Mouse (Mus musculus) monocyte, adult 5-6 weeks (primary cell): ENCODE data around the gene Stard3nl. TPM values are rescaled to one million over a fixed set of nuclear protein-coding genes. Genes with fewer than 3 reads are reported as not detected.
"Not testable (repeated sequence)": the region's sequence is repeated elsewhere in the genome, so short reads cannot be mapped to it uniquely, and the experiment has no call there.

Experiments used
- ATAC-seq: fragments of 153-309, 156-312 bp; replicated peaks from 2 replicates; pipeline ENCODE4 v1.8.0; 2017; ENCODE audit warnings: mild to moderate bottlenecking; ENCODE audit not compliant: low TSS enrichment, insufficient number of reproducible peaks, severe bottlenecking, poor library complexity, low FRiP score
- total RNA-seq: library from RNA; stranded (forward); fragments of 200-1000, 200-491, 200-594 nt; gene quantifications from 3 replicates; pipeline ENCODE4 v1.2.3, GENCODE M21; 2017

Stard3nl gene
- total RNA-seq, 1 experiment from 2014 or later: 79.8 TPM

DNA sequence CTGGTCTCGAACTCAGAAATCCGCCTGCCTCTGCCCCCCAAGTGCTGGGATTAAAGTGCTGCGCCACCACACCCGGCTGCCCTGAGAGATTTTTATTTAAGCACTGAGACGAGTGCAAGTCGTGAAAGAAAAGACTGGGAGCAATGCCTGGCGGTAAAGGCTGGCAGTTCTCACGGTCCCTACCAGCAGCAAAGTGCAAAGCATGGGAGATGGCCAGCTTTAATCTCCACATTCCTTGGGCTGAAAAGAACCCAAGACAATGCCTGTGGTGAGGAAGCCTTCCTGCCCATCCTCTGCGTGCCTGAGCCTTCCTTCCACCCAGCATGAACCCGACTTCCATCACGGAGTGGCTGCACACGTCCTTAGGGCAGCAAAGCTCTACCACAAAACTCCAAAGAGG, 5.7 kb downstream of the Stard3nl start:
- ATAC-seq: no peak

DNA sequence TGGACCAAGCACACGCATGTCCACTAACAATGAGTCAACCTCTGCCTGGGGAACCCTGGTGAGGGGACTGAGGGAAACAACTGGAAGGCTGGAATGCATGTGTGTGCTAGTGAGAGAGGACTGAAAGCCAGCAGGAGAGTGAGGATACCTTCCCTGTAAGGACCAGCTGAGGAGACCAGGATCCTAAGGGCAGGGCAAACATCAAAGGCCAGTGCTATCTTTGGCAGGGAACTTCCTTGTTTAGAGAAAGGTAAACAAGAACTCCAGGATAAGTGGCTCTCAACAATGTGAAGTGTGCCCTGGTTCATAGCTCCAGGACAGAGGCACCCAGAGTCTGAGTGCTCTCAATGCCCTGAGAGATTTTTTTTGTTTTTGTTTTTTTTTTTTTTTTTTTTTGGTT, 6.2 kb downstream of the Stard3nl start:
- ATAC-seq: no peak

DNA sequence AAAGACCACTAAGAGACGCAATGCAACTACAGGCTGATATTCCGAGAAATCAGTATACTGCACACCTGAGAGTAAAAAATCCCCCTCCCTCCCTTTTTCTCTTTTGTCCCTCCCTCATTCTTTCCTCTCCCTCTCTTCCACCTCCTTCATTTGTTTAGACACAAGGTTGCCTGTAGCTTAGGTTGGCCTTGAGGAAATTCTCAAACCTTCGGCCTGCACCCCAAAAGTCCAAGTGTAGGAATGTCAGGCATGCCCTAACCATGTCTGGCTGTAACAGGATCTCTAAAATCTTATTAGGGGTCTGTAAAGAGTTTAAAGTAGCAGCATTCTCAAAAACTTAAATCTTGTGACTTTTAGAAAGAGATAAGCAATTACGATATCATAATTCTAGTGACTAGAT, 10.4 kb downstream of the Stard3nl start:
- no peak for ATAC-seq

DNA sequence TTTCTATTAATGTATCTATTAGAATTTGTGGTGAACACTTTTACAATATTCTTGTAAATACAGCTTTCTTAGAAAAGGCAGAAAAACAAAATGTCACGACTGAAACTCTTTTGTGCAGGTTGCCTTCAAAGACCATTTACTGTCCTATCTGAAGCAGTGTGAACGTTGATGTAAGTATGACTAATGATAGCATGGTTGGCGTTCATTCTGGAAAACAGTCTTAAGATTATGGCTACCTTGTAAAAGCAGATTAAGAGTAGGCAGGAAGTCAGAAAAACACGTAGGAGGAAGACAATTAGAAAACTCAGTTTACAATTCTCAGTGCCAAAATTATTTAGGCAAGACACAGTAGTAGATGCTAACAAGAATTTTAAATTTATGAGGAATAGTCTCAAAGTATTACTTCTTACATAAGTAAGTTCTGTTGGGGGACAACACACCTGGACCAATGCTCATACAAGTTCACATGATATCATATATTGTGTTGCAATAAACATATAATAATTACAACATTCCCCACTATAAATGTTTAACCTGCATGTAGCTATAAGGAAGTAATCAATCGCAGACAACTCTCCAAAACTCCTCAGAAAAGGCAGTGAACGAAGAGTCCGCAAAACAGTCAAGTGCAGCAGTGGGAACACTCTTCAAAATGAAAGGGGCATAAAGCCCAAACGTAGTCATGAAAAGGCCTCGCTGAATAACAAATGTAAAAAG, 14.3 kb downstream of the Stard3nl start:
- ATAC-seq: no peak

DNA sequence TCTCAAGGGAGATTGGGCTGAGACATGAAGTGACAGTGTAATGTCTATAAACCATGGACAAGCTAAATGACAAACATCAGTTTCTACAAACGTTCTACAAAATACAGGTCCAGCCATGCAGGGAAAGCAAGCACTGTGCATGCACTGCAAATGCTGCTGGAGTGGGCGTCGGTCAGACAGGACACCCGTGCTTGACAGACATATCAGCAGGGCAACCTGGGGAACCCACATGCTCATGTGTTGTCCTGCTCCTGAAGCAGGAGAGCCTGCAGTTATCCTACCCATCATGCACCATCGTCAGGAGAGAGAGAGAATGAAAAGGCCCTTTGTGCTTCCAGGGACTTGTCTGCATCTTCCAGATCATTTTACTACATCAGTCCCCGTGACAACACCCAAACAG, 16.3 kb downstream of the Stard3nl start:
- no peak for ATAC-seq

DNA sequence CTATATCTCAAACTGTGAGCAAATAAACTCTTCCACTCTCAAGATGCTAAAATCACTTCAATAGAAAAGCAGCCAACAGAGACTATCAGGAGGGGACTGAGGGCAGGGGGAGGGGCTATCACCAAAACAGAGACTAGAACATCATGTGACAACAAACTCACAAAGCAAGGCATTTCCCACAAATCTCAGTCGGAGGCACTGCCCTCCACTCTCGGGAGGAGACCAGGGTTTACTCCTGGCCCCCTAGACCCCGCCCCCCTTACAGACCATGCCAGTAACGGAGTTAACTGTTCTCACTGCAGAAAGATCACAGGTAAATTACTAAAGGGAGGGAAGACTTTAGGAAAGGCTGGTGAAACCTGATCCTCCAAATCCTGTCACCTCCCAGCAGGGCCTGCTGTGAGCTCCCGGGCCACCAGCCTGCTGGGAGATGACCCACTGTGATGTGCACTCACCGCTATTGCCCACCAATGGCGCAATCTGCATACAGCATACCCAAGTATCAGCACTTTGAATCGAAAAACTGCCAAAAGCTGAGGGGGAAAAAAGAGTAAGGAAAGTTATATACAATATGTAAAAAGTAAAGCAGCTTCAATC, 23.4 kb downstream of the Stard3nl start:
- ATAC-seq: no peak

DNA sequence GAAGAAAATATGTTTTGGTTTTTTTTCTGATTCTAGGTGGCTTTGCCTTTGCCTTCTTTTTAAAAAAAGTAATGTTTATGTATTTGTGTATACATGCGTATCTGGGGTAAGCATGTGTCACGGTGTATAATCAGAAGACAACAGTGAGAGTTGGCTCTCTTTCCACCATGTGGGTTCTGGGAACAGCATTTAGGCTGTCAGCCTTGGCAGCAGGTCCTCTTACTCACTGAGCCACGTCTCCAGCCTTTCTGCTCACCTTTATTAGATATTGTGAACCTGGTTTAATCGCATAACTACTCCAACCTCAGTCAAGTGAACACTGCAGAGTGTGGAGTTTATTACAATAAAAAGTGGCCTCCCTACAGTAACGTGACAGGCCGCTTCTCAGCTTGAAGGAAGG, 26.8 kb downstream of the Stard3nl start:
- no peak for ATAC-seq

DNA sequence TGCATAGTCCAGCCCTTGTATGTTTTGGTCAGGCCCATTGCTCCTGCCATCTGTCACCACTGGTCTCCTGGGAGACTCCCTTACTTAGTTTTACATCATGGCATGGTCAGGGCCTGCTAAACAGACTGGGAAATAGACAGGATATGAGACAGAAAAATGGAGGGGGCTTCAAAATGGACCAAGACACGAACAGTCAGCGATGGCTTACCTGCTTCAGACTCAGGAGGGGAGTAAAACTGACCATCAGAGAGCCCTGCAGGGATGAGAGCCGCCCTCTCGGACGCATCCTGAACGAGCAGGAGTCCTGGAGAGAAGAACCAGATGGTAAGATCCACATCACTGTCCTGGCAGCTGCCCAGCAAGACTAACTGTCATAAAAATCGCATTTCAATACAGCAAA, 28.1 kb downstream of the Stard3nl start:
- no peak for ATAC-seq

DNA sequence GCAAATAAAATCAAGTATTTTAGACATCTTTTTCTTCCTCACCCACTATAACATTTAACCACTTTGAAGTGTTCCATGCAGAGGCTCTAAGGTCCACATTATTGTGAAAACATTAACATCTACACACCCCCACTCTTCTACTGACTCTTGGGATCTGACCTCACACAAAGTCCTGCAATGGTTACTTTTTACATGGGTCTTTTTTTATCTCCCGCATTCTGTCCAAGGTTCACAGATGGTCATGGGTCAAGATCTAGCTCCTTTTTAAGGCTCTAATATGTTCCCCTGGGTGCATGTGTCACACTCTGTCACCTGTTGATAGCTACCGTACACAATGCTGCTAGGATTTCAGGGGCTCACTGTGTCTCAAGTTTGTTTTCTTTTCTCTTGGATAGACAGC, 28.7 kb downstream of the Stard3nl start:
- no peak for ATAC-seq

DNA sequence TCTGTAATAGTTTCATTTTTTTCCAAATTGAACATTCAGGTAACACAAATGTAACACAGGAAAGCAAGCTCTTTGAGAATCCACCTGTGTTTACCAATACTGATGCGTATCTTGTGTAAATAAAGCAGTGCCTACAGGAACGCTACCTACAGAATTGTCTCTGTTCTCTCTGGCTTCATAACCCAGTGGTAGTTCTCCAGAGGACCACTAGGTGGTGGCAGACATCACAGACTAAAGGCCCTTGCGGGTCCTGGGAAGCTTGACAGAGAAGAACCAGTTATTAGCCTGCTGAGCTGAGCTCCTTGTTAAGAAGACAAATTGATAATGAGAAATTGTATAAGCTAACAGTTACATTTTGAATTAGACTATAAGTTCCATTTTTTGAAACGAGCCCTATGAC, 30.0 kb downstream of the Stard3nl start:
- peak; percentile 67 for ATAC-seq

DNA sequence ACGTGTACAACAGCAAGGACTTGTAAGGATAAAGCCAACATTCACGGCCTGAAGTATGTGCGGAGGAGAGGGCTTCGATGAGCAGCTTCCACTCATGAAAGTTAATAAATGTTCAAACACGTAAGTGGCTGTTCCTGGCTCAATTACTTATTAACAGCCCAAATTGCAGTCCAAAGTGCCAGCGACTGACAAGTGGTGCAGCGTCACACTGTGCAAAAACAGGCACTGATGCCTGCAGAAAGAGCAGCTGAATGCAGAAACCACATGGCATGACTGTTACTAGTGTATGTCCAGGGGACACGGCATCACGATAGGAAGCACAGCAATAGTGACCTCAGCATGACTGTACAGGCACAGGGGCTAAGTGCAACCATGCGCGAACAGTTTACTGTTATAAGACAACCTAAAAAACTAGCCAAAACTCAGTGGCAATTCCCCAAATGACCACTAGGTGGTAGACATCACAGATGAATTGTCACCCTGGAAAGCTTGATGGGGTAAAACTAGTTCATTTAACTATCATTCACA, 31.3 kb downstream of the Stard3nl start:
- ATAC-seq: no peak

DNA sequence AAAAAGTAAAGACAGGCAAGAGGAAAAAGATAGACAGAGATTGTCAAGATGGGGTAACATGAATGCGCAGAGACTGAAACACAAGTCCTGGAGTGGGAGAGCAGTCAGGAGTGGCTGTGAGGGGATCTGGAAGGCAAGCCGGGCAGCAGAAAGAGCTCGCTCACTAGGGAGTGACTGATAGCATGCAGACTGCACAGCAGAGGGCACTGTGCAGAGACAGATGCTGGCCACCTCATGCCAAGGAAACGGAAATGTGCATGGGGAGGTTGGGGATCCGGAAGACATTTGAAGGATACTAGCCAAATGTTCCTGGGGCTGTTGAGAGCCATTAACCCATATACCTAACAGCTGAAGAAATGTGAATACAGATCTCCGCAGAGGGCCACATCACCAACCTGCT, 33.2 kb downstream of the Stard3nl start:
- no peak for ATAC-seq

DNA sequence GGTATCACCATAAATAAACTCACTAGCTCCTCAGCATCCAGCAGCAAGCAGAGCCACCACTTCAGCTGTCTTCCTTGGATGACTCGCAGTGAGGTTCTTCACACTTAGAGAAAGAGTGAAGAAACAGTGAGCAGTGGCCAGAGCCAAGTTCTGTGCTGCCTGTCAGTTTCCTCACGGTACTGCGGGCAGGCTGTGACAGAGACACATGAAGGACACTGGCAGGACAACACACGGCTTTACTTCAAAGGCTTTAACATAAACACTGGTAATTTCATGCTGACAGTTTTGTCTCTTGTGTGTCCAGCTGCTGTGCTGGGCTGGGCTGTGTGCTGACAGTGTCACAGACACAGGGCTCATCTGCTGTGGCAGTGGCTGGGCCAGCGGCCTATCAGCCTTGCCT, 37.6 kb downstream of the Stard3nl start:
- ATAC-seq: no peak

DNA sequence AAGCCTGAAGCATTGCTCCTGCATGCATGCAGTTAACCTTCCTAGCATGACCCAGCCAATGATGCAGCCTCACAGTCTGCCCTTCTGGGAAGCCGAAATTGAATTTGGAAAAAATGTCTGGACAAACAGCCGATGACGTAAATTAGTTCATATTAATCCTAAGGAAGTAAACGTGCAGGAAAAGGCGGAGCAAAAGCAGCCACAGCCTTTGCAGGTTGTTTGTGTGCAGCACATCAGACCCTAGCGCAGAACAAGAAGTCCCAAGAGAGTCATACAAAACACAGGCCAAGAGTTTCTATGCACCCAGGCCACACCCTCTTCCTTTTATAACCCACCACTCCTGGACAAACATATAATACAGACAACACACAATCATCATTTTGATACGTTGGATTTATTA, 38.3 kb downstream of the Stard3nl start:
- ATAC-seq: no peak

DNA sequence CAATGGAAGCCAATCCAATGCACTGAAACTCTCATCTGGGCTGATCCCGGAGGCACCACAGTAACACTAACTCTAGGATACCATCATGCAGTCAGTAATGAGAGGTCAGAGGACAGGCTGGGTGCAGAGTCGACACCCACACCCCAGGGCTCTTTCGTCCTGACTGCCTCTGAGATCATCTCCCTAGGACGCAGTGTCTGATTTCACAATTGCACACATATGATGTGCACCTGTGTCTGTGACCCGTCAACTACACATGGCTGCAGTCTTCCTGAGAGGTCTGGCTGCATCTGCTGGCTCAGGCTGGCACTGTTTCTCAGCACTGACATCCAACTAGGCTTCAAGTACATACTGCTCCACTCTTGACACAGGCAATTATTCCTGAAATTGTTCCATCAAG, 38.9 kb downstream of the Stard3nl start:
- peak; percentile 22; the same call in 1 of the 2 replicates for ATAC-seq

DNA sequence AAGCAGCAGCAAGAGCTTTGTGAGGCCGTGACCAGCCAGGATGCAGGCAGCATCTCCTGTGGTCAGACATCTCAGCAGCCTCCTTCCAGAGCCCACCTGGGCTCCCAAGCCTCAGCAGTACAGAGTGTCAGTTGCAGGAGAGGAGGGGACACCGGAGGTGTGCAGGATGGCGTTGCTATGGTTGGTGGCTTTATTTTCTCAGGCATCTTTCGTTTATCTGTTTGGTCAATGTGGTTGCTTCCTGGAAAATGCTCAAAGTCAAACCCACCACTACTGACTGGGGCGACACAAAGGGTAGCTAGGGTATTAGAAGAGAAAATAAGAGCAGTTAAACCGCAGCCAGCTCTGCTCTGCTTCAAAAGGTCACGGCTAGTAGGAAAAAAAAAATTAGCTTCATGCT, 39.5 kb downstream of the Stard3nl start:
- ATAC-seq: no peak

DNA sequence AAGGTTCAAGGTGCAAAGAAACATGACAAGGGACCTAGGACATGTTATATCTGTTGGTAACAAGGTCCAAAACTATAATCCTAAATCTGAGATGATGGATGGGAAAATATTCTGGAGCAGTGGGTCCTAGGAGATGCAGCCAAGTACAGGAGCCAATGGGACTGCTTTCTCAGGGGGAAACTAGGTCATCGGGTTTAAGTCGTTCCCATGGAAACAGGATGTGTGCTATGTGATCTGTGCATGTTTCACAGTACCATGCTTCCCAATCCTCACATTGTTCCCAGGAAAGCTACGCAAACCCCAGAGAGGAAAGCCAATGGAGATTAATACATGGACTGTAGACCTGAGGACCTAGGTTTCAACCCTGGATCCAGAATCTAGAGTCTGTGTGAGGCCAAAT, 42.8 kb downstream of the Stard3nl start:
- no peak for ATAC-seq

DNA sequence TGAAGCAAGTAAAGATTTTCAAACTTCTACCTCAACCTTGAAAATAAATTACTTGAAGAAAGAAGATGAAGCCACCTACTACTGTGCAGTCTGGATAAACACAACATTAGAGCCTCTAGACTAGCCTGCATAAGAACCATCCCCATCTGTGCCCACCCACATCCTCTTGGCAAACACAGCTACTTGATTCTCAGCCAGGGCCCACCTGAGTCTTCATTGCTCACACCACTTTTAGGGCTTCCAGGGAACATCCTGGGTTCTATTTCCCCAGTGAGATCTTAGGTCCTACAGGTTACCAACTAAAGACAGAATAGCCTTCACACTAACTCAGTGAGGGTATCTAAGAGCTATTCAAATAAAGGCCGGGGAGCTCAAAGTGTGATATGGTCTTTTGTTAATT, 55.2 kb downstream of the Stard3nl start:
- ATAC-seq: not testable (repeated sequence)

DNA sequence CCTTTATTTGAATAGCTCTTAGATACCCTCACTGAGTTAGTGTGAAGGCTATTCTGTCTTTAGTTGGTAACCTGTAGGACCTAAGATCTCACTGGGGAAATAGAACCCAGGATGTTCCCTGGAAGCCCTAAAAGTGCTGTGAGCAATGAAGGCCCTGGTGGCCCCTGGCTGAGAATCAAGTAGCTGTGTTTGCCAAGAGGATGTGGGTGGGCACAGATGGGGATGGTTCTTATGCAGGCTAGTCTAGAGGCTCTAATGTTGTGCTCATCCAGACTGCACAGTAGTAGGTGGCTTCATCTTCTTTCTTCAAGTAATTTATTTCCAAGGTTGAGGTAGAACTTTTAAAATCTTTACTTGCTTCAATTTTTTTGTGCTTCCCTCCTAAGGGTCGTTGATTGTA, 59.3 kb downstream of the Stard3nl start:
- not testable (repeated sequence) for ATAC-seq
